Mouse (Mus musculus): ENCODE results near the gene Grip2. TPM values are rescaled to one million over a fixed set of nuclear protein-coding genes. Genes with fewer than 3 reads are reported as not detected.

Gene Grip2
- total and polyA plus RNA-seq, 3 experiments: 0.07 TPM; not detected in 2

DNA sequence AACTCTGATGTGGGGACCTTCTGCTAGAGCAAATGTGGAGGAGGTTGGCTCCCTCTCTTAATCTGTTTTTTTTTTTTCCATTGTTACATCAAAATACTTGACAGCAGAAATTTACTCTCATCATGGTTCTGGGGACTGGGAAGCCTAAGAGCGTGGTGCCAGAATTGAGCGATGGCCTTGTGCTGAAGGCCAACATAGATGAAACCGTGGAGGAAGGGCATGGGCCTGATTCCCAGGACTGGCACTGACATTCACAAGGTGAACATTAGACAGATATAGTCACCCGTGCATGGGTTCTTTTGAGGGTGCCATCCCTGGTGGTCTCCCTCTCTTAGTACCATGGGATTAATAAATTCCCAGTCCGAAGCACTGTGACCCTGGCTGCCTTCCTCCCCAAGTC lies 41.0 kb upstream of the Grip2 start (continued):
- TF ChIP-seq MAZ (IDR thresholded peaks at IDR 0.05; ENCODE audit: low read depth, low read length): no peak

DNA sequence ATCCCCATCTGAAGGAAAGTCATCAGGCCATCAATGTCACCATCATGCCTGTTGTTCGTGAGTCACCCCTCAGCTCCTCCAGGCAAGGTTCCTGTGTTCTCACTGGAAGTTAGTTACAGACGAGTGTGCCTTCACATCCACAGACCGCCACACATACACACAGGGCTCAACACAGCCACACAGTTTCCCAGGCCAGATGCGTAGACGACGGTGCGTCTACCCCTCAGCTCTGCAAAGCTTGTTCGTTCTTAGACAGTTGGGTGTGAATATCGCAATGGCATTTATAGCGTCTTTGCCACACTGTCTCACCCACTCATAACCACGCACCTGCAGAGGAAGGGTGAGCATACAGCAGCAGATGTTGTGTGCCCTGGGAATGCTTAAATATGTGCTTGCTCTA lies 38.6 kb upstream of the Grip2 start:
- Histone ChIP-seq H3K9me3 (replicated peaks; ENCODE audit: low read length) (no peaks in the 10 kb centered on the region), H3K36me3 (replicated peaks in 1 of 2; ENCODE audit: control insufficient read depth in 1 of 2, insufficient read depth in 1 of 2, low read length in 1 of 2) (peaks cover 0 to 3% of the 10 kb centered on the region in 2 experiments), H3K27ac (ENCODE audit: insufficient read depth, low read depth) (no peak overlapping the region), H3K4me1 (ENCODE audit: control insufficient read depth in 1 of 2, insufficient read depth in 2 of 2) (no peaks in the 10 kb centered on the region), H3K4me2 (ENCODE audit: insufficient read depth, low read depth, poor library complexity, severe bottlenecking) (no peak overlapping the region), H3K79me2 (replicated peaks; ENCODE audit: control insufficient read depth, extremely low read depth, insufficient read depth, poor library complexity, severe bottlenecking) (no peaks in the 10 kb centered on the region), H3K4me3 (replicated peaks in 1 of 3; ENCODE audit: low read depth in 2 of 3, low read length in 2 of 3, poor library complexity in 1 of 3) (no peak overlapping the region), H3K9ac (ENCODE audit: insufficient read depth, low read depth) (no peak overlapping the region), H3K27me3 (replicated peaks) (peaks cover 60% of the 10 kb centered on the region)
- no peak for TF ChIP-seq HCFC1 (IDR thresholded peaks at IDR 0.05; ENCODE audit: low read depth, low read length)
- no peak for TF ChIP-seq ETS1 (conservative IDR thresholded peaks at IDR 0.05; ENCODE audit: low read depth, low read length)
- TF ChIP-seq CHD1 (IDR thresholded peaks at IDR 0.05; ENCODE audit: low read depth, low read length): no peak
- TF ChIP-seq TCF12 (IDR thresholded peaks at IDR 0.05; ENCODE audit: low read depth, low read length): no peak
- no peak for TF ChIP-seq E2F4 (IDR thresholded peaks at IDR 0.05; ENCODE audit: insufficient replicate concordance, low read depth, low read length)
- no peak for TF ChIP-seq MAZ (IDR thresholded peaks at IDR 0.05; ENCODE audit: low read depth, low read length)
- no peak for TF ChIP-seq KAT2A (IDR thresholded peaks at IDR 0.05; ENCODE audit: insufficient replicate concordance, low read length)
- TF ChIP-seq POLR2A (IDR thresholded peaks at IDR 0.05; ENCODE audit: low read depth, low read length): no peak
- dilution Hi-C loops (cut with MboI; ENCODE audit: extremely low pct_ligation_motif_present, extremely low pct_unique_long_range_greater_than_20kb, low sequenced_read_pairs): no loop called here
- in situ Hi-C loops (cut with MboI; ENCODE audit: low pct_ligation_motif_present, low pct_unique_long_range_greater_than_20kb, low sequenced_read_pairs): no loop called here
- no peak for DNase-seq (ENCODE audit: extremely low read depth)

- H3K79me2 ChIP-seq (replicated peaks; ENCODE audit: control insufficient read depth, extremely low read depth, insufficient read depth, poor library complexity, severe bottlenecking): no peaks in the 10 kb centered on the region
- dilution Hi-C loops (cut with MboI; ENCODE audit: extremely low pct_ligation_motif_present, extremely low pct_unique_long_range_greater_than_20kb, low sequenced_read_pairs): no loop called here
- in situ Hi-C loops (cut with MboI; ENCODE audit: low pct_ligation_motif_present, low pct_unique_long_range_greater_than_20kb, low sequenced_read_pairs): no loop called here
- no peak overlapping the region for H3K4me2 ChIP-seq (ENCODE audit: insufficient read depth, low read depth, poor library complexity, severe bottlenecking)
- no peak overlapping the region for H3K9ac ChIP-seq (ENCODE audit: insufficient read depth, low read depth)
- H3K27me3 ChIP-seq (replicated peaks): peaks cover 59% of the 10 kb centered on the region
- peaks cover 0 to 3% of the 10 kb centered on the region in 2 experiments for H3K36me3 ChIP-seq (replicated peaks in 1 of 2; ENCODE audit: control insufficient read depth in 1 of 2, insufficient read depth in 1 of 2, low read length in 1 of 2)
- H3K9me3 ChIP-seq (replicated peaks; ENCODE audit: low read length): peaks cover 1% of the 10 kb centered on the region
- DNase-seq (ENCODE audit: extremely low read depth): no peak
- H3K4me3 ChIP-seq (replicated peaks in 1 of 3; ENCODE audit: low read depth in 2 of 3, low read length in 2 of 3, poor library complexity in 1 of 3): no peak overlapping the region
- no peaks in the 10 kb centered on the region for H3K4me1 ChIP-seq (ENCODE audit: control insufficient read depth in 1 of 2, insufficient read depth in 2 of 2)
- TF ChIP-seq GABPA (IDR thresholded peaks at IDR 0.05; ENCODE audit: insufficient replicate concordance, low read depth, low read length) (no peak), CHD2 (IDR thresholded peaks at IDR 0.05; ENCODE audit: low read length) (no peak), MXI1 (IDR thresholded peaks at IDR 0.05; ENCODE audit: low read depth, low read length) (no peak), JUND (conservative IDR thresholded peaks at IDR 0.05; ENCODE audit: low read depth, low read length) (no peak), ELF1 (IDR thresholded peaks at IDR 0.05; ENCODE audit: low read depth, low read length) (no peak), SIN3A (IDR thresholded peaks at IDR 0.05; ENCODE audit: low read length) (no peak), SMC3 (IDR thresholded peaks at IDR 0.05; ENCODE audit: low read depth, low read length) (no peak), RAD21 (IDR thresholded peaks at IDR 0.05; ENCODE audit: low read depth, low read length) (no peak), KAT2A (IDR thresholded peaks at IDR 0.05; ENCODE audit: insufficient replicate concordance, low read length) (no peak), E2F4 (IDR thresholded peaks at IDR 0.05; ENCODE audit: insufficient replicate concordance, low read depth, low read length) (no peak), ETS1 (conservative IDR thresholded peaks at IDR 0.05; ENCODE audit: low read depth, low read length) (no peak), HCFC1 (IDR thresholded peaks at IDR 0.05; ENCODE audit: low read depth, low read length) (no peak), IRF4 (IDR thresholded peaks at IDR 0.05; ENCODE audit: low read depth, low read length) (no peak)
- H3K27ac ChIP-seq (ENCODE audit: insufficient read depth, low read depth): no peak overlapping the region
These were observed 37.5 kb upstream of the Grip2 start for GRCm38 (mm10) chr6:91864595-91864994.

Measured in CH12.LX (cell line).